Mouse (Mus musculus) intestine, embryonic 14.5 days (tissue): ENCODE measurements around the gene Il1f5. TPM values are rescaled to one million over a fixed set of nuclear protein-coding genes. Genes with fewer than 3 reads are reported as not detected.

Experiments used
- ATAC-seq: fragments of 200-750 bp; cut with Nextera tagmentation; replicated peaks from 2 replicates; pipeline ENCODE4 v1.8.0; 2017; ENCODE audit warnings: low read depth, moderate number of reproducible peaks, moderate TSS enrichment, moderate library complexity; ENCODE audit not compliant: low FRiP score, low TSS enrichment
- DNase-seq: peaks from one replicate; pipeline ENCODE4 v3.0.0-alpha.2; 2018; ENCODE audit warnings: low spot score
- H3K27ac ChIP-seq: fragments of 300-500 bp; sonication (generic); 2 replicates; pipeline ENCODE4 v1.5.1; 2014; ENCODE audit warnings: low read depth, mild to moderate bottlenecking, control low read depth
- H3K27me3 ChIP-seq: fragments of 300-500 bp; sonication (generic); replicated peaks from 2 replicates; pipeline ENCODE4 v1.6.1; 2014; ENCODE audit warnings: low read length, control low read depth; ENCODE audit not compliant: control insufficient read depth, insufficient read depth
- H3K36me3 ChIP-seq: fragments of 300-500 bp; sonication (generic); 2 replicates; pipeline ENCODE4 v1.6.1; 2014; ENCODE audit warnings: low read length, control low read depth; ENCODE audit not compliant: control insufficient read depth, insufficient read depth
- H3K4me1 ChIP-seq: fragments of 300-500 bp; sonication (generic); replicated peaks from 2 replicates; pipeline ENCODE4 v1.6.1; 2014; ENCODE audit warnings: low read length, control low read depth, mixed read lengths; ENCODE audit not compliant: control insufficient read depth, insufficient read depth
- H3K4me2 ChIP-seq: fragments of 300-500 bp; sonication (generic); 2 replicates; pipeline ENCODE4 v1.6.1; 2014; ENCODE audit warnings: low read length
- H3K4me3 ChIP-seq: fragments of 300-500 bp; sonication (generic); 2 replicates; pipeline ENCODE4 v1.5.1; 2014; ENCODE audit warnings: low read depth, low read length, control low read depth, mixed read lengths
- H3K9ac ChIP-seq: fragments of 300-500 bp; sonication (generic); 2 replicates; pipeline ENCODE4 v1.6.1; 2014; ENCODE audit warnings: mild to moderate bottlenecking, low read length
- H3K9me3 ChIP-seq: fragments of 300-500 bp; sonication (generic); 2 replicates; pipeline ENCODE4 v1.6.1; 2016; ENCODE audit warnings: low read length, control low read depth; ENCODE audit not compliant: control insufficient read depth
- WGBS: fragments of 180-500 bp; shearing (Covaris S2); extraction: QIAGEN DNeasy Blood & Tissue Kit; methylation state at CpG from one replicate; pipeline ENCODE4 v1.1.7; 2014; 5-methylcytosine and 5-hydroxymethylcytosine counted together
- polyA plus RNA-seq: library from polyadenylated mRNA; unstranded; fragments of >200 nt; fragmentation: Nextera tagmentation; extraction: Ambion mirVana; gene quantifications from 2 replicates; pipeline ENCODE4 v1.2.1, GENCODE M21; 2014

Gene Il1f5
- not detected in 2 replicates for polyA plus RNA-seq

- no peak for DNase-seq
- ATAC-seq: no peak
- Histone ChIP-seq H3K4me1 (no peaks in the 10 kb centered on the region), H3K9ac (no peak within 1 kb of the TSS), H3K36me3 (no peaks in the 10 kb centered on the region), H3K4me3 (no peak within 1 kb of the TSS), H3K4me2 (no peak within 1 kb of the TSS), H3K27ac (no peak within 1 kb of the TSS), H3K9me3 (no peaks in the 10 kb centered on the region), H3K27me3 (no peaks in the 10 kb centered on the region)
These were observed at the start of gene Il1f5 for GRCm38 (mm10) chr2:24276654-24277053. TSS of gene Il1f5 (plus strand) at chr2:24276954.

- ATAC-seq (no peak), DNase-seq (no peak)
- no peaks in the 10 kb centered on the region for H3K36me3 ChIP-seq
- H3K4me1 ChIP-seq: no peaks in the 10 kb centered on the region
- H3K9me3 ChIP-seq: no peaks in the 10 kb centered on the region
- no peak overlapping the region for H3K4me3 ChIP-seq
- H3K27ac ChIP-seq: no peak overlapping the region
- H3K27me3 ChIP-seq: no peaks in the 10 kb centered on the region
- H3K9ac ChIP-seq: no peak overlapping the region
- no peak overlapping the region for H3K4me2 ChIP-seq
- WGBS: 70% methylated on average over 2 of the region's 2 CpGs
These were observed 49.6 kb upstream of the Il1f5 start for GRCm38 (mm10) chr2:24227191-24227590.

- Histone ChIP-seq H3K4me2 (no peak overlapping the region), H3K4me1 (no peaks in the 10 kb centered on the region), H3K27me3 (no peaks in the 10 kb centered on the region), H3K27ac (no peak overlapping the region), H3K36me3 (no peaks in the 10 kb centered on the region), H3K9ac (no peak overlapping the region), H3K4me3 (no peak overlapping the region), H3K9me3 (no peaks in the 10 kb centered on the region)
- DNase-seq (no peak), ATAC-seq (no peak)
- WGBS: 78% methylated on average over 1 of the region's 1 CpGs
These were observed 9.3 kb upstream of the Il1f5 start for GRCm38 (mm10) chr2:24267503-24267902.

GRCm38 (mm10) chr2:24273619-24274018, 3.1 kb upstream of the Il1f5 start:
- no peak overlapping the region for H3K27ac ChIP-seq
- DNase-seq (no peak), ATAC-seq (no peak)
- WGBS: 85% methylated on average over 2 of the region's 2 CpGs
- no peaks in the 10 kb centered on the region for H3K27me3 ChIP-seq
- H3K4me1 ChIP-seq: no peaks in the 10 kb centered on the region
- H3K9me3 ChIP-seq: no peaks in the 10 kb centered on the region
- H3K9ac ChIP-seq: no peak overlapping the region
- H3K36me3 ChIP-seq: no peaks in the 10 kb centered on the region
- H3K4me2 ChIP-seq: no peak overlapping the region
- H3K4me3 ChIP-seq: no peak overlapping the region

- no peaks in the 10 kb centered on the region for H3K9me3 ChIP-seq
- no peak overlapping the region for H3K4me3 ChIP-seq
- H3K9ac ChIP-seq: no peak overlapping the region
- no peaks in the 10 kb centered on the region for H3K4me1 ChIP-seq
- DNase-seq (no peak), ATAC-seq (no peak)
- WGBS: 63% methylated on average over 1 of the region's 1 CpGs
- no peak overlapping the region for H3K4me2 ChIP-seq
- no peaks in the 10 kb centered on the region for H3K27me3 ChIP-seq
- no peak overlapping the region for H3K27ac ChIP-seq
- no peaks in the 10 kb centered on the region for H3K36me3 ChIP-seq
These were observed 1.6 kb upstream of the Il1f5 start for GRCm38 (mm10) chr2:24275146-24275545.

GRCm38 (mm10) chr2:24290896-24291295, 14.1 kb downstream of the Il1f5 start, which contains the start of gene Il1f10:
TSS of gene Il1f10 (plus strand) at chr2:24291196.
- no peak within 1 kb of the TSS for H3K4me3 ChIP-seq
- no peak within 1 kb of the TSS for H3K9ac ChIP-seq
- no peaks in the 10 kb centered on the region for H3K9me3 ChIP-seq
- 80% methylated on average over 5 of the region's 5 CpGs for WGBS
- no peak for DNase-seq
- H3K27me3 ChIP-seq: no peaks in the 10 kb centered on the region
- H3K27ac ChIP-seq: no peak within 1 kb of the TSS
- no peak within 1 kb of the TSS for H3K4me2 ChIP-seq
- ATAC-seq: no peak
- H3K36me3 ChIP-seq: no peaks in the 10 kb centered on the region
- H3K4me1 ChIP-seq: no peaks in the 10 kb centered on the region

GRCm38 (mm10) chr2:24294616-24295015, 17.9 kb downstream of the Il1f5 start:
- H3K27ac ChIP-seq: no peak overlapping the region
- no peak overlapping the region for H3K4me3 ChIP-seq
- H3K9me3 ChIP-seq: no peaks in the 10 kb centered on the region
- no peak for ATAC-seq
- no peaks in the 10 kb centered on the region for H3K36me3 ChIP-seq
- DNase-seq: no peak
- H3K4me2 ChIP-seq: no peak overlapping the region
- H3K27me3 ChIP-seq: no peaks in the 10 kb centered on the region
- H3K9ac ChIP-seq: no peak overlapping the region
- H3K4me1 ChIP-seq: no peaks in the 10 kb centered on the region
- WGBS: 44% methylated on average over 1 of the region's 1 CpGs

- no peak overlapping the region for H3K4me3 ChIP-seq
- ATAC-seq (no peak), DNase-seq (peak; percentile 84)
- no peaks in the 10 kb centered on the region for H3K36me3 ChIP-seq
- WGBS: 6% methylated on average over 3 of the region's 3 CpGs
- H3K9me3 ChIP-seq: no peaks in the 10 kb centered on the region
- no peak overlapping the region for H3K4me2 ChIP-seq
- H3K27me3 ChIP-seq: no peaks in the 10 kb centered on the region
- H3K27ac ChIP-seq: no peak overlapping the region
- H3K4me1 ChIP-seq: no peaks in the 10 kb centered on the region
- H3K9ac ChIP-seq: no peak overlapping the region
These were observed 20.1 kb downstream of the Il1f5 start for GRCm38 (mm10) chr2:24296837-24297236.

GRCm38 (mm10) chr2:24311302-24312001, 34.7 kb downstream of the Il1f5 start:
- ATAC-seq: no peak
- WGBS: 64% methylated on average over 6 of the region's 6 CpGs

More at GRCm38 (mm10) chr2:24311302-24312001, 34.7 kb downstream of the Il1f5 start:
- H3K36me3 ChIP-seq: no peaks in the 10 kb centered on the region
- H3K27me3 ChIP-seq: no peaks in the 10 kb centered on the region
- H3K9me3 ChIP-seq: no peaks in the 10 kb centered on the region
- no peak overlapping the region for H3K4me3 ChIP-seq
- H3K4me2 ChIP-seq: no peak overlapping the region
- no peaks in the 10 kb centered on the region for H3K4me1 ChIP-seq
- no peak overlapping the region for H3K27ac ChIP-seq
- DNase-seq: no peak
- no peak overlapping the region for H3K9ac ChIP-seq
